Mouse (Mus musculus) left cerebral cortex, adult 8-10 months (tissue): ENCODE measurements at regions not wholly inside any gene's neighbourhood (a gene's known extent, or its start where the extent isn't known, plus 50 kb on each side); places are given as distances from the start of the nearest gene placed in this dataset.
A peak's percentile ranks its signal among the peaks of the same experiment; 100 is the strongest.

Source experiments
- DNase-seq, 2 experiments: peaks; one replicate each; pipeline ENCODE4 v3.0.0; 2022; ENCODE audit warnings: low spot score in 2 of 2

GRCm38 (mm10) chr14:36624134-36624533 lies 344.4 kb downstream of the Ccser2 start:
- DNase-seq, result no peak

GRCm38 (mm10) chr14:36623036-36623435 lies 345.5 kb downstream of the Ccser2 start:
- no peak for DNase-seq

GRCm38 (mm10) chr14:36618459-36619085 lies 350.0 kb downstream of the Ccser2 start:
- no peak for DNase-seq

- DNase-seq, result no peak
These were observed 350.6 kb downstream of the Ccser2 start for GRCm38 (mm10) chr14:36617987-36618386.

- DNase-seq, result no peak
These were observed 353.7 kb downstream of the Ccser2 start for GRCm38 (mm10) chr14:36614926-36615325.

- no peak for DNase-seq
These were observed 355.7 kb downstream of the Ccser2 start for GRCm38 (mm10) chr14:36612860-36613259.

- no peak for DNase-seq
These were observed 384.4 kb downstream of the Ccser2 start for GRCm38 (mm10) chr14:36584065-36584635.

GRCm38 (mm10) chr14:36583338-36584064 lies 385.1 kb downstream of the Ccser2 start:
- DNase-seq, result no peak

GRCm38 (mm10) chr14:36563229-36563865 lies 405.2 kb downstream of the Ccser2 start:
- no peak for DNase-seq

- DNase-seq, result no peak
These were observed 431.2 kb downstream of the Ccser2 start for GRCm38 (mm10) chr14:36537402-36537801.

- DNase-seq, result no peak
These were observed 432.6 kb downstream of the 4930474N05Rik start for GRCm38 (mm10) chr14:36527310-36527709.

- peak; percentile 46 to 75 for DNase-seq
These were observed 430.9 kb downstream of the 4930474N05Rik start for GRCm38 (mm10) chr14:36525591-36526037.

- no peak for DNase-seq
These were observed 407.6 kb downstream of the 4930474N05Rik start for GRCm38 (mm10) chr14:36502076-36502994.

- no peak for DNase-seq
These were observed 404.6 kb downstream of the 4930474N05Rik start for GRCm38 (mm10) chr14:36499323-36499722.

GRCm38 (mm10) chr14:36485499-36485898 lies 390.8 kb downstream of the 4930474N05Rik start:
- no peak for DNase-seq

GRCm38 (mm10) chr14:36471617-36472016 lies 376.9 kb downstream of the 4930474N05Rik start:
- DNase-seq, result peak in 1 of 2 experiments; percentile 6

GRCm38 (mm10) chr14:36470362-36470761 lies 375.6 kb downstream of the 4930474N05Rik start:
- no peak for DNase-seq

- DNase-seq, result no peak
These were observed 358.3 kb downstream of the 4930474N05Rik start for GRCm38 (mm10) chr14:36453049-36453448.

- no peak for DNase-seq
These were observed 355.4 kb downstream of the 4930474N05Rik start for GRCm38 (mm10) chr14:36450126-36450525.

- no peak for DNase-seq
These were observed 320.0 kb downstream of the 4930474N05Rik start for GRCm38 (mm10) chr14:36414656-36415273.
